Mouse (Mus musculus) cerebellum, adult 11 months (tissue): Measurements from ENCODE around the gene Krt7.
A peak's percentile ranks its signal among the peaks of the same experiment; 100 is the strongest.

ENCODE experiments used
- DNase-seq: peaks from one replicate; pipeline ENCODE4 v3.0.0; 2022

Gene Krt7

DNA sequence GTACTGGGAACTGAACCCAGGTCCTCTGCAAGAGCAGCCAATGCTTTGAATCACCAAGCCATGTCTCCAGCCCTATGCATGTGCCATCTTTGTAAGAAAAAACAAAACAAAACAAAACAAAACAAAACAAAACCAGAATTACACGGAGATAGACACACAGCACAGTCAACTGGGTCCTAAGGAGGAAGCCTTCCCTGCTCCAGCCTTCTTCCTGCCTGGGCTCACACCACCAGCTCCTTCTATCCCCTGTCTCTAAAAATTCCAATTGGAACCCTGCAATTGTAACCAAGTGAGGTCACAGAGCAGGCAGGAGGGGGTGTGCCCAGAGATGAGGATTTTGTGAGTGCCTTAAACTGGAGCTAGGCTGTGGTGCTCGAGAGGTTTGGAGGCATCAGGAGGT is 36.6 kb downstream of the Krt7 start, which contains the start of gene Krt88:
TSS of gene Krt88 (plus strand) at position 301 of the 400 bp plus-strand sequence.
- DNase-seq: no peak

DNA sequence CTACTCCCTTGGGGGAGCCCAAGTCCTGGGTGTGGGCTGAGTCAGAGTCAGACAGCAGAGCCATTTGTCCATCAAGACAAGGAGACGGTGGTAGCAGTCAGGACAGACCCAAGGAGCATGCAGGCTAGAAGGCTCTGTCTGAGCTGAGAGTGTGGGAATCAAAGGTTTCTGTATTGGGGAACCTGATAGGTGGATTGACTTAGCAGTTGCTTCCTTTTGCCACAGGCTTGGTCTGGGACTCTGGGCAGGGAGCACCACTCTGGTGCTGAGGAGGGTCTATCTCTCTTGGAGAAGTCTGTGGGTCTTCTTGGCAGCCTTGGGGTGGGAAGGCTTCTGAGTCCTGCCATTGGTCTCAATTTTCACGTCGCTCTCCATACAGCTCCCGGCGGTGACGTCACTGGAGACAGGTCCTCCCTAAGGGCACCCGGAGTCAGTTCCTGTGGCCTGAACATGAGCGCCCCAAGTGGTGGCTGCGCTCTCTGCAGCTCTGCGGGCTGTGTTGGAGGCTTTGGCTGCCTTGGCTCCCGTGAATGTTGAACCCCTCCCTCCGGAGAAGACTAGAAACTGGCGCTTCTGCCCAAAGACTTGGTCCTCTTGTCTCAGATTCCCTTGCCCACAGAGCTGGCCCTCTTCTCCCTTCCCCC is 42.4 kb downstream of the Krt7 start:
- DNase-seq: peak; percentile 62

DNA sequence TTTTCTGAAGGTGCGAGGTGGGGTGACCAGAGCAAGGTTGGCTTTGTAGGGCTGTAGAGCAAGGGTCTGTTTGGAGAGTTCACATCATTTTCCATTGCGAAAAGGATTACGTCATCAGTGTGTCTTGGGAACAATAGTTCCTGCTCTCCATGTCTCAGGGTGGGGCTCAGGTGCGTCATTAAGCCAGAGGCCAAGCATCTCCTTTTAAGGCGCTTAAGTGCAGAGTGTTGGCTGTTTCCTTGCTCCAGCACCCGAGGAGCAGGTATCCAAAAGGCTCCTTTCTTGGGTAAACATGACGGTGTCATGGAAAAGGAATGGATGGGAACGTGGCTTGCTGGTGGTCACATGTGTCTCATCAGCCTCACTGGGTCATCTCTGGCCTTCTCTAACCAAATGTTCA is 43.9 kb downstream of the Krt7 start:
- DNase-seq: no peak

DNA sequence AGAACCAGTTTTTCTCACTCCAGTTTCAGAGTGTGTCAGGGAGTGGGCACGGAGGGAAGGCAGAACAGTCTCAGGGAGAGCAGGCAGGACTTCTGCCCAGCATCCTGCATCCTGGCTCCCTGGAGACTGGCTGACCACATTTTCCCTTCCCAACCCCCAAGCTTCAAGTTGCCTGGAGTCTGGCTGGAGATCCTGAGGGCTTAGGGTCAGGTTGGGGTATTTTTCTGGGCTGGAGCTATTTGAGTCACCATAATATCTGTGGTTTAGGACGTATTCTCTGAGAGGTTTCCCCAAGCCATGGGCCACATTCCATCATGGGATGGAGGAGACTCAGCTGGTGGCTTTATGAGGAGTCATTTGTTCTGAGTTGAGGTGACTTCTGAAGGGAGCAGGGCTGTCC is 44.4 kb downstream of the Krt7 start:
- no peak for DNase-seq

DNA sequence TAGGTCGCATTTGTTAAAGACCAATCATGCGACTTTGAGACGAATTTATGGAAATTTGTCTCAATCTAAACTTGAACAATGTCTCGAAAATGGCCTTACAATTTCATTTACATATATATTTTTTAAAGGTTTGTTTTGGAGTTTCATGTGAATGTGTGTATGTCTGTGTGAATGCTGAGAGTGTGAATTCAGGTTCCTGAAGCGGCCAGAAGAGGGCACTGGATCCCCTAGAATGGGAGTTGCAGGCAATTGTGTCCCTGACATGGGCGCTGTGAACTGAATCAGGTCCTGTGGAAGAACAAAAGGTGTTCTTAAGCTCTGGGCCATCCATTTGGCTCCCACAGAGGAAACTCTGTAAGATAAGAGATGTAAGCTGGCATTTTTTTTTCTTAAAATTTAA is 45.0 kb downstream of the Krt7 start:
- no peak for DNase-seq

DNA sequence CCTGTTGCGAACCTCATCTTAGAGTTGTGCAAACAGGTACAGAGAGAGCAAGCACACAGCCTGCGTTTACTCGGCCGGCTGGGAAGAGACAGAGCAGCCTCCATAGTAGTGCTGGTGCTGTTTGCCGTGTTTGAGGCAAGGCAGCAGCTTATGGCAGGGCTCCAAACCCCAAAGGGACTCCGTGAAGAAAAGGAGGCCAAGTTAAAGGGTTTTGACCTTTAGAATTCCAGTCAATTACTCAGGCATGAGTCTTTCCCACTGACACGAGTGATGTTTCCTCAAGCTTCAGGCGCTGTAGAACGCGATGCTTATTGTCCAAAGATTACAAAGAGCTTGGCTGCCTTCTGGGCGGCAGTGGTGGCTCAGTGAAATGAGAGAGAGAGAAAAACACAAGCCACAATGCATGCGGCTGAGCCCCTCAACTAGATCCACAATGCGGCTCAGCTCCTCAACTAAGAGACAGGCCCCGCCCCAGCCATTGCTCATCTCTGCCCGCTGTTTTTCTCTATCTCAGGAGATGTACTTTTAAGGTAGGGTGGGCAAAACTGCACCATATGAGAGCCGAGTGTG is 47.6 kb downstream of the Krt7 start:
- no peak for DNase-seq

DNA sequence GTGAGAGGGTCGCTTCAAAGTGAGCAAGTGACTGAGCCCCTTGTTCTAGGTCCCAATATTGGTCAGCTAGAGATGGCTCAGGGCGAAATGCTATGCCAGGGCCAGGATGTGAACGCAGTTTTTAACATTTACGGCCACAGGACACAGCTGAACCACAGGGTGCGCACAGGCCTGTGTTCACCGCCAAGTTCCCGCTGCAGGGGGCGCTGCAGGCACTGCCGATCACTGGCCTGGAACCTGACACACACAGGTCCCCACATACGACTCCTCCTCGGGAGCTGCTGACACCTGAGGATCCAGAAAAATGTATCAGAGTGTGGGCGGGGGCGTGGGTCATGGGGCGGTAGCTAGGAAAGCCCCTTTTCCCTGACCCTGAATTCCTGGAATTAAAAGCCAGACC is 48.4 kb downstream of the Krt7 start:
- no peak for DNase-seq

DNA sequence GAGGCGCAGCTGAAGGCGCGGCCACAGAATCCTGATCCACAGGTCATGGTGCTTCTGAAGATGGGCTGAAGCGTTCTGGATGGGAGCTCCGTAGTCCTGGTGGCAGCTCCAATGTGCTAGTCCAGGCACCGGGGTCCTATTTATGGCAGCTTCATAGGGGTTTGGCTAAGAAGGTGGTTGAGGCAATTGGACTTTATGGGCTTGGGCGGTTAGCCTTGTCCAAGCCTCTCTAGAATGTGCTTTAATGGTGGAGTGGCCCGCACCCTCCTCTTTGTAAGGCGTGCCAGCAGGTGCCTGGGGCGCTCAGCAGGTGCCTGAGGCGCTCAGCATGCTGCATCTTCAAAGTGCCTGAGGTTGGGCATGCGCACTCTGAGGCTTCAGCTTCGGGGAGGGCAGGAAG is 52.8 kb downstream of the Krt7 start, which contains the start of gene Krt81:
TSS of gene Krt81 (minus strand) at position 101 of the 400 bp plus-strand sequence.
- DNase-seq: no peak

DNA sequence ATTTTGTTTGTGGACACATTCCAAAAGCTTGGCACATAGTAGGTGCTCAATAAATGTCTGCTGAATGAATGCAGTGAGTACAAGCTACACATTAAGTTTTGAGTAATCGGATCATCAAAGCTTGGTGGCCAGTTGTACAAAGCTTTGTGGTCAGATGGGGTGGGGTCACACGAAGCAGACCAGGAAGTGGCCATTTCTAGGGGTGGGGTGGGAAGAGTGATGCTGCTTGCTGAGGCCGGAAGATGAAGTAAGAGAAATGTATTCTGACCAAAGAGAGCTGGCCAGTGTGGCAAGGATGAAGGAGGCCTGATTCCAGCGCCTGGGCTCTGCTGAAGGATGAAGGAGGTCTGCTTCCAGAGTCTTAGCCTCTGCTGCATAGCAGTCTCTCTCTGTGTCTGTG is 58.2 kb downstream of the Krt7 start:
- no peak for DNase-seq

DNA sequence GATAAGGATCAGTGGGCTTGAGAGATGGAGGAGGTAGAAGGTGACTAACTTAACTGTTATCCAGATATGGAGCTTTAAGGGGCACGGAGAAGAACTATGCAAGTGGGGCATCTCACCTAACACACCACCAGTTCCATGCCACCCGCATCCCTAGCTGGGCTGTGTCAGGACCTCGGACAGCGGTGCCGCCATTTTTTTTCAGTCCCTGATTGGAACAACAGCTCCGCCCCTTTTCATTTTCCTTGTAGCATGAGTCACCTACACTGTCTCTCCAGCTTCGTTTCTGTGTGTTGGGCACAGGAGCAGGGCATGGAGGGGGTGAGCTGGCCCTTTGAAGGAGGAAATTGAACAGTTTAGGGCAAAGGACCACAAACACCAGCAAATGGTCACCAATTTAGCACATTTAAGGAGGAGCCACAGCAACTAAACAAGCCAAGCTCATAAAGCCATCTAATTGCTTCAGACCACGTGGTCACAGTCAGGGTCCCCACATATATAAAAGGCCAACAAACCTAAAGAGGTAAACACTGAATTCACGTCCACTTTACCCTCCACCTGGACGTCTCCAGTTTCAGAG is 62.2 kb downstream of the Krt7 start, which contains the start of gene Krt86:
TSS of gene Krt86 (plus strand) at position 527 of the 577 bp plus-strand sequence.
- no peak for DNase-seq

DNA sequence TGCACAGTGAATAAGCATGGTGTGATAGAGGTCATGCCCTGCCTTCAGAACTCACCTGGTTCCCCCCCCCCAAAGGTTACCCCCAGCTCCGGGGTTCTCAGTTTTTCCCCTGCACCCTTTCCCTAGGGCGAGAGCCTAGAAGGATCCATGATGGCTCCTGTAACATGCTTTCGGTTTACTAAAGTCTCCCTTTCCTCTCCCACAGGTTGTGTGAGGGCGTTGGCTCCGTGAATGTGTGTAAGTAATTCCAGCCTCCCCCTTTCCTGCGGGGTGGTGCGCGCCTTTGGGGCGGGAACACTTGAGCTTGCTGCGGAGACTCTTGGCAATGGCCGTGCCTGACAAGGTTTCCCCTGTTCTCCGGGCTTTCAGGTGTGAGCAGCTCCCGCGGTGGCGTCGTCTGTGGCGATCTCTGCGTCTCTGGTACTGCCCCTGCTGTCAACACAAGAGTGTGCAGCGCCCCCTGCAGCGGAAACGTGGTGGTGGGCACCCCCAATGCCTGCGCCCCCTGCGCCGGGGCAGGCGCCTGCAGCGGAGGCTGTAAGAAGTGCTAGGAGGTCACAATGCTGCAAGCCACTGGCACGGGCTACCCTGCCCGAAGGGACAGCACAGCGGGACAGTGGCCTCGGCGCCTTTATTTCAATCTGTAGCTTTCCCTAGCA is 68.3 kb downstream of the Krt7 start:
- peak; percentile 10 for DNase-seq

DNA sequence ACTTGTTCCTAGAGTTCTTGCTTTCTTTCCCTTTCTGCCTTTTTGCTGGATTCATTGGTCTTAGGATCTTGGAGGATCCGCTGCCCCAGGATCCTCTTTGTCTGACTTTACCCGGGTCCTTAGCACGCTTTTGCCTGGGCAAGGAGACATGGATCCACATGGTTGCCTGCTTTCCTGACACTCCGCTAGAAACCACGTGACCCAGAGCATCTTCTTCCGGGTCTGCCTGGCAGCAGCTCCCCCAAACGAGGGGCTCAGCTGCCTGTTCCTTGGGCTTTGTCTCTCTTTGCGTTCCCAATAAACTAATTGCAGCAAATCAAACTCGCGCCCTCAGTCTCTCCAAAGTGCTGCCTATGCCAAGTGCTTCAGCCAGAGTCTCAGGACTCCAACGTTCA is 68.8 kb downstream of the Krt7 start:
- DNase-seq: no peak
